Mouse (Mus musculus) kidney, adult 11 months (tissue): ENCODE results near the gene Bex4.
"Not testable (repeated sequence)": the region's sequence is repeated elsewhere in the genome, so short reads cannot be mapped to it uniquely, and the experiment has no call there.

ENCODE experiments used
- DNase-seq: peaks from one replicate; pipeline ENCODE4 v3.0.0; 2022

Bex4 gene

DNA sequence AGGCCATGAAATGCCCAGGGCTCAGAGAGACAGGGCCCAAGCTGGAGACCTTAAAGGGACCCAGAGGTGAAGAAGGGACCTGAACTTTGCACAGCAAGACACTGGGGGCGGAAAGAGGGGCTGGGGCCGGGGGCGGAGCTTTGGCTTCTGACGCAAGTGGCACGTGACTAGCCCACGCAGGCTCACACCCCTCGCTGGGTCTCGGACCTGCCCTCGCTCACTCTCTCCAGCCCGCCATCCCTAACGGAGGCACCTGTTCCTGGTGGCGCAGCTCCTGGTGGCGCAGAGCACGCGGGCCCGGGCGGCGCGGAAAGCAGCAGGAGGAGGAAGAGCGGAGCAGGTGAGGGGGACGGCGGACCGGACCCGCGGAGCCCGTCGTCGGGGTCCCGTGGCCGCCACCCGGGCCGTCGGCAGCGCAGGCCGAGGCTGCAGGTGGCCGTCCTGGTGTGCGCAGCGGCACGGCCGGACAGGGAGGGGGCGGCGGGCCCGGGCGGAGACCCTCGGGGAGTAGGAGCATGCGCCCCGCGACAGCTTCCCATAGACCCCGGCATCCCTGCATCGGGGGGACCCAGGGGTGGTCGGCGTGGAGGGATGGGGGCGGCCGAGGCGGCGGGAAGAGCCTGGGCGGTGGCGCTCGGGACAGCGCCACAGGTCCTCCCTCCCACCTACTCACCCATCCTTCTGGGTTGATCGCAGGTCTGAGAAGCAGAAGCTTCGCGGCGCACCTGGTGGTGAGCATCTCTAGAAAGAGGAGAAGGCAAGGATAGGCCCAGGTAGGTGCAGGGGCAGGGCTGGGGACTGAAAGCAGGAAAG lies at the start of gene Bex4:
Gene Bex4 (plus strand): TSS at position 170 of the 813 bp plus-strand sequence.
- not testable (repeated sequence) for DNase-seq

DNA sequence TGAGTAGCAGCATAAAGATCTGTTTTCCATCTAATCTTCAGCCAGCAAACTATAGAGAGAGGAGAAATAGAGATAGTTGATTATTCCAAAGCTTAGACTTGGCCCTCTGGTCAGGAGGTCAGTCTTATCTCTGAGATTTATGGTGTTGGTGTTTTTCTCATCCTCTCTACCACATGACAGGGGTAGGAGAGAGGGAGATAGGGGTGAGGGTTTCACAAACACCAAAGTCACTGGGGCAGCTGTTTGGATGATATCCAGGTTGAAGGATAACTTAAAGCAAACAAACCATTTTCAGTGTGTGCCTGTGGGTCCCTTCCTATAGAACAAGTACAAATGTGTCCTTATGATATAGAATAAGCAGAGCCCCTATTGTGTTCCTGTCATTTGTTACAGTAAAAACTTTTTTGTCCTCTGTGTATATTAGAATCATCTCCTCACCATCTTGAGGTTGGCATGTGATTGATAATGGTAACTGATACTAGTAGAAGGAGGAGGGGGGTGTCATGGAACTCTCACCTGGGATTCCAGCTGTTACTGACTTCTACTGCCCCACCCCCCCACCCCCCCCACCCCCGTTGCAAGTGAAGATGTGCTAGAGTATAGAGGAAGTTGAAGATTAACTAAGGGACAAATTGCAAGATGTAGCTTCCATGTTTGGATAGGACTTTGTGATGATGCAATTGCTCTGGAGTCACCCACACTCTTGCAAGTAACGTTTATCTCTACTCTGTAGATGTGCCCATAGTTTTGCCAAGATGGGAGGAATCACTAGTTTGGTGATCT lies 46.1 kb upstream of the Bex4 start:
- no peak for DNase-seq

DNA sequence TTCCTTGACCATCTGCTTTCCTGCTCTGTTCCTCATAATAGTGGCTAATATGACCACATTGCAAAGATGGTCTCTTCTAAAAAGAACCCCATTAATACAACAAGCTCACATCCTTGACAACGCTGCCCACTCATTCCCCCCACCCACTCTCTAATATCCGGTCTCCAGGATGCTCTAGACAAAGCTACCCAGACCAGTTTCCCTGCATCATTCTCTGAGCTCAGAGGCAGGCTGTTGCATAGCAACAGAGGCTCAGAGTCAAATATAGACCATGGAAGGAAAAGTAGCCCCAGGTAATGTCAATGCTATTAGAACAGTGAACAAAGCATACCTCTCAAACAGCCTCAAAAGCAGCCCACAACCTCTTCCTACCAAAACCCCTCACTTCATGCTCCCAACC lies 44.4 kb upstream of the Bex4 start:
- no peak for DNase-seq

DNA sequence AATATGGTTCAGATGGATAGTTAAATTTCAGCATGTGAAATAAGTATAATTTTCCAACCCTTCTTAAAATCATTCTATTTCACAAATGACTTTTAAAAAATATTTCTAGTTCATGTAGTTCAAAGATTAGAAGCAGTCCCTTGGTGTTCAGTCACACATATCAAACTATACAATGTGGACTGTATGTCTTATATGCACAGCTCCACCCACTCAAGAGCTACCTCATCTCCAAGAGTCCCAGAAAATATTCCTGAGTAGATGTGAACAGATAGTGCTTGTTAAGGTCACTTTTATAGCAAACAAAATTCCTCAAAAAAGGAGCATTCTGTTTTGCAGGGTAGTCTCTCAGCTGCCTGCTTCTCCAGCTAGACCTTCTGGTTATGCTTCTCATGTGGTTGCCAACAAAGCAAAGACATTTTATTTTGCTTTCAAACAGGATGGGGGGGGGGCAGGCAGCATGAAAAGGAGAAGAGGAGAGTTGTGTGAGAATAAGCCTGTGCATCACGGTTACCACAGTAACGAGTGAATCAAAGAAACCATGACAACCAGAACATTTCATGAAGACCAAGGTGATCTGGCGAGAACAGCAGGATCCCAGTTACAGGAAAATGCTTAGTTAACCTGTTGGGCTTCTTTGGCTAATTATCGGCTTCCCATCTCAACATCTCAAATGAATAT lies 34.6 kb upstream of the Bex4 start:
- DNase-seq, result no peak

DNA sequence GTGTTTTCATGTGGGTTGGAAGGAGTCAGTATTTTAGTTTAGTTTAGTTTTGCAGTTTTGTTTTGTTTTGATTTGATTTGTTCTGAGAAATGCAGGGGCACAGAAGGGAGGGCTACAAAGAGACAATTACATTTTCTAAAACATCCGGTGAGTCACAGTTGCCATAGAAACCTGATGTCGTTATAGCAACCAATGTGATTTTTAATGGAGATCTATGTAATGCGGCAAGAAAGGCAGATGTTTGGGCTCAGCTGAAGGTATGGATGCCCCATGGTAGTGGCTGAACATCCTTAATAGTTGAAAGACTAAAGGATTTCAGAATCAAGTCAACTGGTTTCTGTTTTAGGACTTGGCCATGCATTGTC lies 34.1 kb upstream of the Bex4 start:
- no peak for DNase-seq

DNA sequence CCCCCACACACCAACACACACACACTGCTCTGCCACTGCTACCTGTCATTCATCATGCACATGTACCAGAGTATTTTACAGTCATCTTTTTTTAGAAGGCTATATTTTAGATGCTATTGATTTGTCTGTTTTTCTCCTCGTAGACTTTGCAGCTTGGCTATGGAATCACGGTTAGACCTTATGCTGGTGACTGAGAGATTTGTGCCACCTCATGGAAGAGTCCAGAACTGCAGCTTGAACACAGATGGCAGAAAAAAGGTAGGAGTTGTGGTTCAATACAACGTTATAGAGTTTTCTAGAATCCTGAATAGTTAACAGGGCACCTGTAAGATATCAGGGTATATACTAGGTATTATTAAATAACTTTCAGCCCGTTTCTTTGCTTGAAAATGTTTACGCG lies 30.9 kb upstream of the Bex4 start:
- no peak for DNase-seq

DNA sequence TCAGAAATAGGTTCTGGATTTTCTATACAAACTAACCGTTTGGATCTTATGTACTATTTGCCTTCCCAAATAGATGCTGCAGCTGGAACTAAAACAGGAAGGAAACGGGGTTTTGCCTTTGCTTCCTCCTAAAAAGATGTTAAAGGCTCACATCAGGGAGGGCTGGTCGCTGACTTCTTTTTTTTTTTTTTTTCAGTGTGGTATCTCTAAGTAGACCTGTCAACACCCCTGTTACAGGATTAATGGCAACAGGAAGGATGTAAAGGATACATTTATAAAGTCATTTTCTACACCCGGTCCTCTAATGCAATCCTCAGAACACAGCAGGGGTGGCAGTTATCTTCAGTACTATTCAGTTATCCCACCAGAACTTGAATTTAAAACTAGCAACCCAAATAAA lies 23.8 kb upstream of the Bex4 start:
- DNase-seq, result no peak

DNA sequence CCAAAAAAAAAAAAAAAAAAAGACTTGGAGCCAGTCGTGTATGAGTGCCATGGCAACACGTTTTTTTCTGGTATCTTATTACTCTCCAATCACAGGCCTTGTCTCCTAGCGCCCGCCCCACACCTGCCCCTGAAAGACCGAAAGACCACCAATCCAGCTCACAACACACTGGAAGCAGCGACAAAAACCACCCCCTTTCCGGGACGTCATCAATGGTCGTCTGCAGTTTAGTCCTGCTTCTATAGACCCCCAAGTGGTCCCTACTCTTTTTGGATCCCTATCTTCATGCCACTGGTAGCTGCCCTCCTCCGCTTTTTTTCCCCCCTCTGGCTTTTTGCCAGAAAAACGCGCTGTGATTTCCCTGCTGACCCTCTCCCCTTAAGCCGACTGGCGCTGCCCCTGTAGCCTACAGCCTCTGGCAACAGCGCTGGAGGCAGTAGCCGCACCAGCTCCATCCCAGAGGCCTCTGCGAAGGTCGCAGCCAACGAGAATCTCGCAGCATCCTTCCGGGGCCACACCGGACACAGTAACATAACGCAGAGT lies 23.3 kb upstream of the Bex4 start:
- DNase-seq, result no peak

DNA sequence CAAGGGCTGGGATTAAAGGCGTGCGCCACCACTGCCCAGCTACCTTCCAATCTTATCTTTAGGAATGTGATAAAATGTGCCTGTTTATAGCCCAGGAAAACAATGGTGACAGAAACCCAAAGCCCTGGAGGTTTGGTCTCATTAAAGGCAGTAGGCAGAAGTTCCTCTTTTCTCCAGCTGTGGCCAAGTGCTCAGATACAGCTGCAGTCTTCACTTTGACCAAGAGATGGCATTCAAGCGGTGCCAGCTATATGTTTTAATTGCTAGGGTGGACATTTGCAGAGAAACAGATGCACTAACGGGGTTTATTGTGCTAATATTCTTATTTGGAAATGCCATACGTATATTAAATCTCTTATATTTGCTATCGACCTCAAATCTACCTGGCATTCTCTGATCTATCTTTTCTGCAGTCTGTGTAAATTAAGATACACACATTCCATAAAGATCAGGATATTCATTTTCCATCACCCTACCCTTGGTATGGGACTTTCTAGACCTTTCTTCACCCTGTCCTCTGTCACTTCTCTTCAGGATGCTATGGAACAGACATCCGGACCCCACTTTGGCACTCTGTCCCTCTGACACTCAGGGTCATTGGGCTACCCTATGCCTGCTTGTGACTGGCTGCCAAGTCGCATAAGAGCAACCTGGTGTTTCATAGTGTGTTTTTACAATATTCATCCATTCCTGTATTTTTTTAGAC lies 11.6 kb upstream of the Bex4 start:
- DNase-seq, result no peak

DNA sequence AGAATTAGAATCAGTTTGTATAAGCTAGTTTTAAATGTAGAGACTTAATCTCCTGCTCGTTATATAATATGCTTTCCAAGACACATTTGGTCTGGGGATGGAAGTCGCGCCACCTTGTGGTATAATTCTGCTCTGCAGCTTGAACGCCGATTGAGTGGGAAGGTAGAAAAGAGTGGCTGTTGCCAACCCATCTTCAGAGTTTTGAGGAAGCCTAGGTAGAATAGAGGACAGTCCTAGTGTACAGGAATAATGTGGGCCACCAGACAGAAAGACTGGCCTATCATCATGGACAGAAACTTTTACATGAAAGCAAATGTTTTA lies 11.1 kb upstream of the Bex4 start:
- DNase-seq, result peak; percentile 11

DNA sequence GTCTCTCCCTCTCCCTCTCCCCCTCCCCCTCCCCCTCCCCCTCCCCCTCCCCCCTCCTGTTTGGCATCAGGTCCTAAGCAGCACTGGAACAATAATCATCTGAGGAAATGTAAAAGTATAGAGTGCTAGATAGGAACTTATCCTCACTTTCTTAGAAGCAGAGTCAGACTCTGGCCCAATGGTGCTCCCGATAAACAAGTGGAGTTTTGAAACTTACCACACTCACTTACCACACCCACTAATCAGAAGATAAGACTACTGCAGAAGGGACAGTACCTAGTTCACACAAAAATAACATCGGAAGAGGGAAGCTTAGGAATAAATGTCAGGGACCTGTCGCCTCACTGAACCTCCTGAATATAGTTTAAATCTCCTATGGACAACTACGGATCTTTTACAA lies 3.2 kb upstream of the Bex4 start:
- no peak for DNase-seq

DNA sequence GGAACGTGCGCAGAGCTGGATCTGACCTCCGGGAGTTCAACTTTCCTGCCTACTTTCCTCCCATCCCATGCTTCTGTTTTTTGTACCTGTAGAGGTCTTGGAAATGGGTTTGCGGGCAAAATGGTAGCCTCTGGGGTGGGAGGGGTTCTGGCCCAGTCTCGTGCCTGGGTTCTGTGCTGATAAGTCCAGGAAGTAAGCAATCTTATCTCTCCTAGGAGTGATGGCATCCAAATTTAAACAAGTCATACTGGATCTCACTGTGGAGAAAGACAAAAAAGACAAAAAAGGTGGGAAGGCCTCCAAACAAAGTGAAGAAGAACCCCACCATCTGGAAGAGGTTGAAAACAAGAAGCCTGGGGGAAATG lies 826 bp downstream of the Bex4 start:
- DNase-seq, result not testable (repeated sequence)

DNA sequence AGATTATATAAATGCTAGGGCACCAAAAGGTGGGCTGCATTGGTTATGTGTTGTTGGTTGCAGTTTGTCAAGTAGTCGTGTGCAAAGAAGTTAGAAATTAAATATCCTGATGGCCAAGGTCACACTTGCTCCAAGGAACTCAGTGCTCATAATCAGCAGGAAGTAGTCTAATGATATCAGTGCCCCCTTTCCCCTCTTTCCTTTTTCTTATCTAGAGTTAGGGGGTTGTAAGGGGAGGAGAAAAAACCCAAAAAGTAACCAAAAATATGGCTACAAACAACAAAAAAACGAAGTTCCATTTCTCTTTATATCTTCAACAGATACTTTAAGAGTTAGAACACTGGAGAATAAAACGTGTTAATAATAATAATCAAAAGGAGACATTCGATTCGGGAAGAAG lies 2.6 kb downstream of the Bex4 start:
- no peak for DNase-seq

DNA sequence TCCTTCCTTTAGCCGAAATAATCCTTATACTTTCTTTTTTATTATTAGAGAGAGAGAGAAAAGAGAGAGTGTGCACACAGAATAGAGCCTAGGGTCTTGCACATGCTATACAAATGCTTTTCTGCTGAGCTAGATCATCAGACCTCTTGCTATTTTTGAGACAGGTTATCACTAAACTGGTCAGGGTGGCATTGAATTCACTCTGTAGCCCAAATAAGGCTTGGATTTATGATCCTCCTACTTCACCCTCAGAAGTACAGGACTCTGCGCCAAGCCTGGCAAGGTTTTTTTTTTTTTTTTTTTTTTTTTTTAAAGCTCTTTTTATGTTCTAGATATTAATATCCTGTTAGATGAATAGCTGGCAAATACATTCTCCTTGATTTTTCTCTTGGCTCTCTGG lies 4.9 kb downstream of the Bex4 start:
- DNase-seq, result no peak

DNA sequence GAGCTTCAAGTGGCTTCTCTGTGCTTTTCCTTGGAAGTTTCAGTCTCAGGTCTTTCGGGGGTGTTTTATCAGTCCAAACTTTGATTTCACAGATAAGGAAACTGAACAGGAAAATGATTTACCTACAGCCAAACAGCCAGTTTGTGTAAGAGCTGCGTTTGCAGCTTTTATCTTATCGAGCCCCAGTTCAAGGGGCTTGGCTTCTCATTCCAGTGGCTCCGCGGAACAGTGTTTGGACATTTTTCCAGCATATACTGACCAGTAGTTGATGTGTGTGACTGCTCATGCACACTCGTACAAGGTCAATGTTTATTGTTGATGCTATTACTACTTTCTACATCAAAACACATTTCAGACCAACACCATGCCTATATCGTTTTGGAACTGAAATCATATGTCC lies 5.4 kb downstream of the Bex4 start:
- no peak for DNase-seq

DNA sequence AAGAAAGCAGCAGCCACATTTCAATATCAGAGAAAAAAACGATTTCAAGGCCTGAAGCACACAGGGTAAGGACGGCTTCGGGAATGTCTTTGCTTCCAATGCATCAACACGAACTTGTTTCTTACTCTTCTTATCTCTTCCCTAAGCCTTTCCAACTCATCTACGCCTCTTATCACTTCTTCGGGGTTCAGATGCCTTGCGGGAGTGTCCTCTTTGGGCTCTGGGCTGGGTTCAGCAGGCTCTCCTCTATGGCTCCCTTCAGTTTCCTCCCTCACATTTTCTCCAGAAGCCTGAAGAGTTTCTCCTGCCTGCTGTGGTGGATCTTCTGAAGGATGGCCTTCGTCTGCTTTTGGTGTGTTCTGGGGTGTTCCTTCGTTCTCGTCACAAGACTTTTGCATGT lies 31.8 kb downstream of the Bex4 start:
- DNase-seq, result no peak

DNA sequence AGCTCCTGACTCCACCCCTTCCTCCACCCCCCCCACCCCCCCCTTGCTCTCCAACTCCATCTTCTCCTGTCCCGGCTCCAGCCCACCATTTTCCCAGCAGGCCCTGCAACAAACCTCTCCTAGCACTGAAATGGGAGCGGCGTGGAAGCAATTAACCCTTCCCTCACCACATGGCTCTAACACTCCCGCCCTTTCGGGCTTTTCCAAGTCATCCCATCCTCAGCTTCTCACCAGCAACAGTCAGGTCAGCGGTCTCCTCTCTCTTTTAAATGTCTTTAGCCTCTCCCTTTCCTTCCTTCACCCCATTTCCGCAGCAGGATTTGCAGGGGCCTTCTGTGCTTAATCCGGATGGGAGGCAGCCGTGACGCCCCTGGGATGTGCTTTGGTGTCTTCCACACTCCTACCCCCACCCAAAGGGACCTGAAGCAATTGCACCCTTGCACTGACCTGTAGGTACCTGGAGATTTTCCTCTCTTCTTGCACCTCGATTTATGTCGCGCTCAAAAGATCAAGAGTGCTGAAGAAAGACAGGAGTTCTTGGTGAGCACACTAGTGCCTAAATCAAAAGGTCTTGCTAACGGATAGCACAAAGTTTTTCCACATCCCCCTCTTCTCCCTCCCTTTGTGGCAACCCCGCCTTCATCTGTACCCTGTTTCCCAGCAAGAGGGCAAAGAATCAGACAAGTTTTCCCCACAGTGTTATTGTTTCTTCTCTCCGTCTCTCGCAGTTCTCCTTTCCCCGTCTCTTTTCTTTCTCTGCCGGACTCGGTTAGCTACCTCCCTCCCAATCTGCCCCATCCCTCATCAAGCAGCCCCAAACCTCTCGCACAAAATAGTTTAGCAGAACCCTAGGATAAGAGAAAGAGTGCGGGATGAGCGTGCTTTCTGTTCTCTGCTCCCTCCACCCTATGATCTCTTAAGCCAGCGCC lies 32.7 kb downstream of the Bex4 start:
- peak; percentile 58 for DNase-seq

DNA sequence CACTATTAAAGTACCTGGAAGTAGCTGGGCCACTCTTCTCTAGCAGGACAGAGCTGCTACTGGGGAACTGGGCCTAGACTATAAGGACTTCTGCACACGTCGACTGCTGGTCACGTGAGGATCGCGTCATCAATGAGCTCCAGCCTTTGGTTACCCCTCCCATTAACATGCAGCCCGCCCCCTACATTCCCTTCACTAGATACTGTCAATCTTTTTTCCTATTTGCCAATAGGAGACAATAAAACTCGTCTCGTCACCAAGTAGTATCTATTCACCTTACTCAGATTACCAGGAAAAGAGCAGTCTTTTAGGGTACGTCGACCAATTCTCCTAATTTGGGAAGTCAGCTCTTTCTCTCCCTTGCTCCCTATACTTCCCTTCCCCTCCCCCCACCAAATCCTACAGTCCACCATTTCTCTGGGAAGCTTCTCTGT lies 33.3 kb downstream of the Bex4 start, which contains the start of gene Tceal8:
Gene Tceal8 (minus strand): TSS at position 225 of the 434 bp plus-strand sequence.
- DNase-seq, result peak; percentile 83

DNA sequence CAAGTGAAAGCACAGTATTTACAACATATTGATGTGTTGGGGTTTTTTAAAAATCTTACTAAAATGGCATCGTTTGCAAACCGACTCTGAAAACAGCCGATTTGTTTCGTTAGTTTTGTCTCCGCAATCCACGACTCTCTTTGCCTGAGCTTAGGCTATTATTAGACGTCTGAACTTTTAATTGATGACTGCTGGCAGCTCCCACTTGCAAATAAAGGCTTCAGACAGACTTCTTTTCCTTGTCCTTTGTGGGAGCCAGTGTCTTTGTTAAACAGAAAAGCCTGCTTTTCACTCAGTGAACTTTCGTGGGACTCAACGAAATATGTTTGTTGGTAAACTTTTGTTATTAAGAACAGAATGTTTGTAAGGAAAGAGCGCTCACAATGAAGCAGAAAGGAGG lies 34.0 kb downstream of the Bex4 start:
- no peak for DNase-seq

DNA sequence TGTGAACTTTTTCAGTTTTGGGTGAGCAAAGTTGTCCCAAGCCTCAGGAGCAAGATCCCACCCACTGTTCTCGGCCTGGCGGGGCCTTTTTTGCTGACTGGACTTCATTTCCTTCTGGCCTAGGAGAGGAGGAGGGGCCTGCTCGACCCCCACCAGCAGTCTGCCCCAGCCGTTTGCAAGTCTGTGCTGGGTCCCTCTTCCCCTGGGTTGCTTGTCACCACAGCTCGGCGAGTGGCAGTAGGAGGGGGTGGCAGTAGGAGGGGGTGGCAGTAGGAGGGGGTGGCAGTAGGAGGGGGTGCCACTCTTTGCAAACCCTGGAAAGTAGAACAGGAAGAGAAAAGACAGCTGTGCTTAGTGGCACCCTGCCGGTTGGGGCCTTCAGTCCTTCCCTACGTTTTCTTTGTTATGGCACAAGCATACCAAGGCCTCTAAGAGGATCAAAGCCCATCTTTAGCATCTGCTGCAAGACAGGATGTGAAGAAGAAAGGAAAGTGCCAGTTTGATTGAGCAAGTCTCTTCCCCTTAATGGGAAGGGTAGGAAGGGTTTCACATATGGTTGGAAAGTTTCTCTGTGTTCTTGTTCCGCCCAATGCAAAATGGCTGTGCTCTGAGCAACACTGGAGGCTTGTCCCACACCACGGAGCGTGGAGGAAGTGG lies 42.2 kb downstream of the Bex4 start:
- DNase-seq, result no peak

DNA sequence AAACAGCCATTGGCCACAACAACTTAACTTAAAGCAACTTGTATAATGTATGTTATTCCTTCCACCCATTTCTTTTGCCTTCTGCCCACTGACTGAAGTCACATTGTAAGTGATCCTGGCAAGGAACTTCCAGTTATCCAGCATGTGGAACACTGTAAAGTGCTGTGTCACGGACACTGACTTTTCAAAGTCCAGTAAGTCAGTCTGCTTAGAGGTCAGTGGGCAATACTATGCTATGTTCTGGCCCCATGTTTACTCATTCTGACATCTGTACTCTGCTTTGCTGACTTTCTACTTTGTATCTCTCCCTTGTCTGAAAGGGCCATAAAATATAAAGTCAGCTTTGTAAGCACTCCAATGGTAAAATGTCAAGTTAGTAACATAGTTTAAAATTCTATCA lies 44.3 kb downstream of the Bex4 start:
- DNase-seq, result no peak
